Mouse (Mus musculus) embryonic facial prominence, embryonic 15.5 days (tissue): ENCODE measurements around the gene Spata32. TPM values are rescaled to one million over a fixed set of nuclear protein-coding genes. Genes with fewer than 3 reads are reported as not detected.
A peak's percentile ranks its signal among the peaks of the same experiment; 100 is the strongest.

Experiments
- ATAC-seq: fragments of 200-750 bp; cut with Nextera tagmentation; 2 replicates; pipeline ENCODE4 v1.8.0; 2017; ENCODE audit warnings: low read depth, moderate TSS enrichment; ENCODE audit not compliant: insufficient number of reproducible peaks, low FRiP score, low TSS enrichment
- H3K27ac ChIP-seq: fragments of 300-500 bp; sonication (generic); replicated peaks from 2 replicates; pipeline ENCODE4 v1.5.1; 2015; ENCODE audit warnings: mild to moderate bottlenecking, inconsistent platforms
- H3K27me3 ChIP-seq: fragments of 300-500 bp; sonication (generic); 2 replicates; pipeline ENCODE4 v1.6.1; 2015; ENCODE audit warnings: inconsistent platforms
- H3K36me3 ChIP-seq: fragments of 300-500 bp; sonication (generic); 2 replicates; pipeline ENCODE4 v1.6.1; 2015; ENCODE audit warnings: mild to moderate bottlenecking, inconsistent platforms
- H3K4me1 ChIP-seq: fragments of 300-500 bp; sonication (generic); 2 replicates; pipeline ENCODE4 v1.6.1; 2015; ENCODE audit warnings: inconsistent platforms
- H3K4me2 ChIP-seq: fragments of 300-500 bp; sonication (generic); replicated peaks from 2 replicates; pipeline ENCODE4 v1.6.1; 2015; ENCODE audit warnings: mild to moderate bottlenecking, inconsistent platforms
- H3K4me3 ChIP-seq: fragments of 300-500 bp; sonication (generic); replicated peaks from 2 replicates; pipeline ENCODE4 v1.5.1; 2015; ENCODE audit warnings: mild to moderate bottlenecking, inconsistent platforms
- H3K9ac ChIP-seq: fragments of 300-500 bp; sonication (generic); 2 replicates; pipeline ENCODE4 v1.6.1; 2015; ENCODE audit warnings: inconsistent platforms
- H3K9me3 ChIP-seq: fragments of 300-500 bp; sonication (generic); replicated peaks from 2 replicates; pipeline ENCODE4 v1.6.1; 2016; ENCODE audit warnings: inconsistent platforms
- WGBS: fragments of 180-500 bp; shearing (Covaris S2); methylation state at CpG from one replicate; pipeline ENCODE4 v1.1.7; 2015; 5-methylcytosine and 5-hydroxymethylcytosine counted together
- polyA plus RNA-seq: library from polyadenylated mRNA; unstranded; fragments of >200 nt; fragmentation: Nextera tagmentation; extraction: Ambion mirVana; gene quantifications from 2 replicates; pipeline ENCODE4 v1.2.1, GENCODE M21; 2015

The Spata32 gene
- polyA plus RNA-seq, 1 experiment from 2014 or later, result not detected

DNA sequence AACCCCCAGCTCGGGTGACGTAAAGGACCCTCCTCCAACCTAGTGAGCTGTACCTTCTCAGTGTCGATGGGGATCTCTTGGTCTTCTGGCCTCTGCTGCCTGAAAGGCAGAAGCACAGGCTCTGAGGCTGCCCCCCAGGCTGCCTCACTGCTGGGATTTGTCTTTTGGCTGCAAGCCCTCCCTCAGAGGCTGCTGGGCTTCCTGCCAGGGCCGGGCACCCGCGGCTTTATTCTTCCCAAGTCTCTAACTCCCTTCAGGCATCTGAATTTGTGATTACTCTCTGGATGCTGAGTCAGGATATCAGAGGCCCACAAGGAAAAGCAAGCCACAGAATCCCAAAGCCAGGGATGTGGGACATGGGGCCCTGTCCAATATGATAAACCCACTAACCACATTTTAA is 16.6 kb downstream of the Spata32 start:
- no peaks in the 10 kb centered on the region for H3K36me3 ChIP-seq
- 5% methylated on average over 6 of the region's 6 CpGs for WGBS
- H3K27me3 ChIP-seq, result peaks cover 40% of the 10 kb centered on the region
- no peak overlapping the region for H3K4me2 ChIP-seq
- H3K9ac ChIP-seq, result no peak overlapping the region
- H3K9me3 ChIP-seq, result no peaks in the 10 kb centered on the region
- peak; percentile 72 for ATAC-seq
- 0 out of 2 replicates have a peak overlapping the region, but pooled peaks have one; percentile 12 for H3K27ac ChIP-seq
- H3K4me3 ChIP-seq, result no peak overlapping the region
- H3K4me1 ChIP-seq, result peaks cover 32% of the 10 kb centered on the region

- Histone ChIP-seq H3K4me3 (peak overlapping the region; percentile 49), H3K4me2 (peak overlapping the region; percentile 87), H3K27me3 (peaks cover 65% of the 10 kb centered on the region), H3K4me1 (peaks cover 32% of the 10 kb centered on the region), H3K9ac (peak overlapping the region; percentile 15; the same call in 1 of the 2 replicates), H3K36me3 (no peaks in the 10 kb centered on the region), H3K27ac (no peak overlapping the region), H3K9me3 (no peaks in the 10 kb centered on the region)
- WGBS, result 3% methylated on average over 59 of the region's 59 CpGs
- ATAC-seq, result peak; percentile 51
Measured at GRCm38 (mm10) chr11:103198911-103199803, 19.1 kb downstream of the Spata32 start.

DNA sequence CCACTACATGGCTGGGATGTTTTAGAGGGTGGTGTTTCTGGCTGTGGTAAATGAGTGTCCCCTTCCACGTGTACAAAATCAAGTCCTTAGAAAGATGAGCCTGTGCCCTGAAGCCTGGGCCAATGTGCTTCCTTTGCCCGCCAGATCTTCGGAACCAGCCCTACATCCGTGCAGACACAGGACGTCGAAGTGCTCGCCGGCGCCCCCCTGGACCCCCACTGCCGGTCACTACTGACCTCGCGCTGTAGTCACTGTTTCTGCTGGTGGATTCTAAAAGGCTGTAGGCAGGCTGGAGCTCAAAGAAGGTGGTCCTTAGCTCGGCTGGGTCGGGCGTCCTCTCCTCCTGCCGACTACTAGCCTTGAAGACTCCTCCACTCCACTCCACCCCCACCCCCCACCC is 19.9 kb downstream of the Spata32 start:
- H3K27me3 ChIP-seq, result peaks cover 74% of the 10 kb centered on the region
- H3K27ac ChIP-seq, result no peak overlapping the region
- H3K9ac ChIP-seq, result 0 out of 2 replicates have a peak overlapping the region, but pooled peaks have one; percentile 15
- WGBS, result 7% methylated on average over 16 of the region's 16 CpGs
- peak overlapping the region; percentile 87 for H3K4me2 ChIP-seq
- peak overlapping the region; percentile 49 for H3K4me3 ChIP-seq
- no peaks in the 10 kb centered on the region for H3K36me3 ChIP-seq
- no peaks in the 10 kb centered on the region for H3K9me3 ChIP-seq
- ATAC-seq, result no peak
- peaks cover 33% of the 10 kb centered on the region for H3K4me1 ChIP-seq

DNA sequence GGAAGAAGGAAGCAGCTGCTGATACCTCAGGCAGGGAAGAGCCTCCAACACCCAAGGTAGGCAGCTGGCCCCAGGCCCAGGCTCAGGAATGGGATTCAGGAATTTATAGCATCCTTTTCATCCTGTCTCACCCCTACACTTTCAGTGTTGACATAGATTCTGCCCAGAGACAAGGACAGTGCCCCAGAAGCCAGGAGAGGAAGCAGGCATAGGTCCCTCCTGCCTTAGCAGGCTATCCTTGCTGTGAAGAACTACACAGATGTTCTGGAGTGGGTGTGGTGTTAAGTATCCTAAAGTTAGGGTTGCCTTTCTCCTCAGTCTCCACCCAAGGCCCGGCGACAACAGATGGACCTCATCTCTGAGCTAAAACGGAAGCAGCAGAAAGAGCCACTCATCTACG is 20.9 kb downstream of the Spata32 start:
- no peaks in the 10 kb centered on the region for H3K36me3 ChIP-seq
- no peak for ATAC-seq
- no peak overlapping the region for H3K9ac ChIP-seq
- no peak overlapping the region for H3K4me2 ChIP-seq
- no peak overlapping the region for H3K4me3 ChIP-seq
- H3K4me1 ChIP-seq, result peaks cover 43% of the 10 kb centered on the region
- 80% methylated on average over 4 of the region's 4 CpGs for WGBS
- H3K9me3 ChIP-seq, result no peaks in the 10 kb centered on the region
- no peak overlapping the region for H3K27ac ChIP-seq
- H3K27me3 ChIP-seq, result peaks cover 84% of the 10 kb centered on the region

- H3K36me3 ChIP-seq, result no peaks in the 10 kb centered on the region
- H3K4me1 ChIP-seq, result peaks cover 38% of the 10 kb centered on the region
- H3K4me3 ChIP-seq, result no peak overlapping the region
- 78% methylated on average over 5 of the region's 5 CpGs for WGBS
- H3K27me3 ChIP-seq, result peaks cover 98% of the 10 kb centered on the region
- H3K9ac ChIP-seq, result no peak overlapping the region
- no peak overlapping the region for H3K27ac ChIP-seq
- no peaks in the 10 kb centered on the region for H3K9me3 ChIP-seq
- no peak overlapping the region for H3K4me2 ChIP-seq
- ATAC-seq, result no peak
Measured at GRCm38 (mm10) chr11:103195656-103196055, 22.6 kb downstream of the Spata32 start.

- no peak for ATAC-seq
- 85% methylated on average over 18 of the region's 18 CpGs for WGBS
Measured at GRCm38 (mm10) chr11:103195236-103195635, 23.0 kb downstream of the Spata32 start.

DNA sequence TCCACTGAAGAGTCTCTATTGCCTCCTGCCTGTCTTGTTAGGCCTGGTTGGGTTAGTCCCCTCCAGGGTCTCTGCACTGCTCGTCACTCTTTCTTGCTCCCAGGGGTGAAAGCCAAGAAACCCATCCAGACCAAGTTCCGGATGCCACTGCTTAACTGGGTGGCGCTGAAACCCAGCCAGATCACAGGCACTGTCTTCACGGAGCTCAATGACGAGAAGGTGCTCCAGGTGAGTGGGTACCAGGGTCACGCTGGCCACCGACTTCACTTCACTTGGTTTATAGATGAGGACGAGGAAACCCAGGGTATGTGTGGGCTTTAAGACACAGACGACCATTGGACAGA is 24.4 kb downstream of the Spata32 start:
- Histone ChIP-seq H3K4me2 (no peak overlapping the region), H3K27me3 (peaks cover 83% of the 10 kb centered on the region), H3K4me1 (peaks cover 24% of the 10 kb centered on the region), H3K9ac (no peak overlapping the region), H3K27ac (no peak overlapping the region), H3K9me3 (no peaks in the 10 kb centered on the region), H3K4me3 (no peak overlapping the region), H3K36me3 (no peaks in the 10 kb centered on the region)
- no peak for ATAC-seq
- 33% methylated on average over 9 of the region's 9 CpGs for WGBS

More at GRCm38 (mm10) chr11:103195236-103195635, 23.0 kb downstream of the Spata32 start:
- Histone ChIP-seq H3K27me3 (peaks cover 97% of the 10 kb centered on the region), H3K9ac (no peak overlapping the region), H3K9me3 (no peaks in the 10 kb centered on the region), H3K4me3 (no peak overlapping the region), H3K4me1 (peaks cover 38% of the 10 kb centered on the region), H3K27ac (no peak overlapping the region), H3K36me3 (no peaks in the 10 kb centered on the region), H3K4me2 (no peak overlapping the region)

DNA sequence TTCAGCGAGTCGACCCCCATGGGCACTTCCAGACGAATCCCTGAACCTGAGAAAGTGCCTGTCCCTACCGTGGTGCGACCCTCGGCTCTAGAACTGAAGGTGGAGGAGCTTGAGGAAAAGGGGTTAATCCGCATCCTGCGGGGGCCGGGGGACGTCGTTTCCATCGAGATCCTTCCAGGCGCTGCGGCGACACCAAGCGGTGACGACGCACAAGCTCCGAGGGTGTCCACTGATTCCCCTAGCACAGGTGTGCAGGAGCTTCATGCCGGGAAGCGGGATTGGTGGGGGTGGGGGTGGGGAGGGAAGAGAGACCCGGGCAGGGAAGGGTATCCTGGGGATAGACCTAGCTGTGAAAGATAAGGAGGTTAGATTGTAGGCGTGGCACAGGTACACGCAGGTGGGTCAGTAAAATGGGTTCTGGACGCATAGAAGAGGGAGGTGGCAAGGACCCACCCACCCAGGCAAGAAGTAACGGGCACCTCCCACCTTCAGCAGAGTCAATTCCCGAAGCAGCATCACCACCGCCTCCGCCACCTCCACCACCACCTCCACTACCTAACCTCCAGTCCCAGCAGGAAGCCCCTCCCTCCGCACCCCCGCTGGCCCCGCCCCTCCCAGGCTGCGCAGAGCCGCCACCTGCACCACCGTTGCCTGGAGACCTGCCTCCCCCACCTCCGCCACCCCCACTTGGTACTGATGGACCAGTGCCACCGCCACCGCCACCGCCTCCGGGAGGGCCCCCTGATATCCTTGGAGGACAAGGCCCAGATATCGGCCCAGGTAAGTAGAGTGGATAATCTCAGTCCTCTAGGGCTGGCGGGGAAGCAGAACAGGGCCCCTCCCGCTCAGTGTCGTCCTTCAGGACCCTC is 25.0 kb downstream of the Spata32 start:
- Histone ChIP-seq H3K9me3 (no peaks in the 10 kb centered on the region), H3K4me2 (peak overlapping the region; percentile 55), H3K36me3 (no peaks in the 10 kb centered on the region), H3K27me3 (peaks cover 77% of the 10 kb centered on the region), H3K4me1 (peaks cover 18% of the 10 kb centered on the region), H3K27ac (no peak overlapping the region), H3K4me3 (peak overlapping the region; percentile 32), H3K9ac (no peak overlapping the region; the same call in 1 of the 2 replicates)
- WGBS, result 12% methylated on average over 44 of the region's 44 CpGs
- peak; percentile 21; the same call in 1 of the 2 replicates for ATAC-seq

GRCm38 (mm10) chr11:103192230-103192955 is 25.8 kb downstream of the Spata32 start:
- H3K9me3 ChIP-seq, result no peaks in the 10 kb centered on the region
- H3K27me3 ChIP-seq, result peaks cover 69% of the 10 kb centered on the region
- no peak for ATAC-seq
- 19% methylated on average over 28 of the region's 28 CpGs for WGBS
- peaks cover 16% of the 10 kb centered on the region for H3K4me1 ChIP-seq
- H3K27ac ChIP-seq, result no peak overlapping the region
- peak overlapping the region; percentile 32 for H3K4me3 ChIP-seq
- H3K9ac ChIP-seq, result no peak overlapping the region; the same call in 1 of the 2 replicates
- H3K4me2 ChIP-seq, result peak overlapping the region; percentile 55
- H3K36me3 ChIP-seq, result no peaks in the 10 kb centered on the region

GRCm38 (mm10) chr11:103184891-103185290 is 33.3 kb downstream of the Spata32 start:
- Histone ChIP-seq H3K27me3 (0 out of 2 replicates have a peak, but pooled peaks cover 4% of the 10 kb centered on the region), H3K9me3 (no peaks in the 10 kb centered on the region), H3K27ac (no peak overlapping the region), H3K4me1 (no peaks in the 10 kb centered on the region), H3K4me3 (no peak overlapping the region), H3K36me3 (no peaks in the 10 kb centered on the region), H3K4me2 (no peak overlapping the region), H3K9ac (no peak overlapping the region)
- 36% methylated on average over 2 of the region's 2 CpGs for WGBS
- no peak for ATAC-seq
